Mouse (Mus musculus): ENCODE data around the gene Sipa1l1.

DNA sequence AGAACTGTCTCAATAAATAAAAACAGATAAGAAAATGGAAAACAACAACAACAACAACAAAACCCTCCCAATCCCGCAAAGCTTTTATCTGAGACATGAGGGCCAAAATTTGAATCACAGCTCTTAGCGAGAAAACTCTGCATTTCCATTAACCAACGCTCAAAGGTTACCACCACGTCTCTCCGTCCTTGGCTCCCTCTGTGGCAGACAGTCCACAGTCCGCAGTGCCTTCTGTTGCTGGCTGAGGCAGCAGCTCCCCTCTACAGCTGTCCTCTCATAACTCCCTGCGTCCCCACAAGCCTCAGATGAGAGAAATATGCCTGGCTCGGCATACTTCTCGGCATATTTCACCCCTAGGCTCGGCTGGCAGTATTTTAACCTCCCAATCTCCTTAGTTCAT lies 306.9 kb downstream of the Sipa1l1 start:
- TF ChIP-seq CTCF (conservative IDR thresholded peaks at IDR 0.05 in 1 of 2, IDR thresholded peaks at IDR 0.05 in 1 of 2; ENCODE audit: low read depth in 2 of 2, low read length in 2 of 2), result no peak
- TF ChIP-seq MEF2A (IDR thresholded peaks at IDR 0.05; ENCODE audit: borderline replicate concordance, low read depth, low read length), result no peak
- TF ChIP-seq TCF12 (IDR thresholded peaks at IDR 0.05; ENCODE audit: low read depth, low read length), result no peak
- no peak for TF ChIP-seq RCOR1 (conservative IDR thresholded peaks at IDR 0.05; ENCODE audit: low read depth, low read length)
- no peak for TF ChIP-seq GABPA (IDR thresholded peaks at IDR 0.05; ENCODE audit: insufficient replicate concordance, low read depth, low read length)
- TF ChIP-seq POLR2A (IDR thresholded peaks at IDR 0.05; ENCODE audit: low read depth, low read length), result no peak
- TF ChIP-seq CHD1 (IDR thresholded peaks at IDR 0.05; ENCODE audit: low read depth, low read length), result no peak
- no peak for TF ChIP-seq ZMIZ1 (IDR thresholded peaks at IDR 0.05; ENCODE audit: low read depth, low read length)
- no peak for TF ChIP-seq IRF4 (IDR thresholded peaks at IDR 0.05; ENCODE audit: low read depth, low read length)
- TF ChIP-seq EP300 (IDR thresholded peaks at IDR 0.05; ENCODE audit: low read length), result no peak
- TF ChIP-seq NRF1 (IDR thresholded peaks at IDR 0.05; ENCODE audit: low read depth, low read length), result no peak
